Mouse (Mus musculus) regulatory T cell (primary cell): ENCODE measurements around the gene Atp5j2.

ENCODE experiments used
- in situ Hi-C: fragments of 300-600 bp; cut with MboI, MseI; formaldehyde crosslinking; loops from one replicate; pipeline ENCODE4 v1.15.1; 2025; ENCODE audit warnings: high pct_unique_total_duplicates

Atp5j2 gene

DNA sequence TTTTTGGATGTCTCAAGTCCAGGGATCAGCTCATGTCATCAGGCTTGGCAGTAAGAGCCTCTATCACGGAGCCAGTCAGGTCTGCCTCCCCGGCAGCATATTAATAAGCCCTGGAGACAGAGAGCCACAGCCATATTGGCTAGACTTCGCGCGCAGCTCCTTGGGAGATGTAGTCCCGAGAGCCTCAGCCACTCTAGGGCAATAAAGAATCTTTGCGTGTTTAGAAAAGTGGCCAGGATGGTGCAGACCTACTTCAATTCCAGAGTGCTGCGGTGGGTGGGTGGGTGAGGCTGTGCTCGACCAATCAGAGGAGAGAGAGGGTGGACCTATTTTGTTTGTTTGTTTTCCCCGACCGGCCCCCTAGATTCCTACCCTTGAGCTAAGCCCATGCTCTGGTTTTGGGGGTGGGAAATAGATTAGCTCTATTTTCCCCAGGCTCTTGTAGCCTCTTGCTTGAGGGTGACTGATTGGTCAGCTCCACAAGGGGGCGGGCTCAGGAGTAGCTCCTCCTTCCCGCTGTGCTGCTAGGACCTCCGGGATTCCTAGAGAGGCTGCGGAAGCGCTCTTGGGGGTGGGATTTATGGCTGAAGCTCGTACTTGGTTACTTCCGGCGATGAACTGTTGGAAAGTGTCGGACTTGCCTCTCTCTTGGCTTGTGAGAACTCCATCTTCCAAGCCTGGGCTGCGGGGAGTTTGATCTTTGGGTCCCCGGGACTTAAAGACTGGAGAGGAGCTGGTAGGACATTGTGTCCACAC, 12.3 kb upstream of the Atp5j2 start, which contains the start of gene Zkscan5:
Zkscan5 (plus strand) TSS at position 627 of the 756 bp plus-strand sequence.
- in situ Hi-C loops, result loop anchor here (25.0 kb wide), 1 partner anchor 1583 kb away; the partner anchor contains the start of gene Usp12

DNA sequence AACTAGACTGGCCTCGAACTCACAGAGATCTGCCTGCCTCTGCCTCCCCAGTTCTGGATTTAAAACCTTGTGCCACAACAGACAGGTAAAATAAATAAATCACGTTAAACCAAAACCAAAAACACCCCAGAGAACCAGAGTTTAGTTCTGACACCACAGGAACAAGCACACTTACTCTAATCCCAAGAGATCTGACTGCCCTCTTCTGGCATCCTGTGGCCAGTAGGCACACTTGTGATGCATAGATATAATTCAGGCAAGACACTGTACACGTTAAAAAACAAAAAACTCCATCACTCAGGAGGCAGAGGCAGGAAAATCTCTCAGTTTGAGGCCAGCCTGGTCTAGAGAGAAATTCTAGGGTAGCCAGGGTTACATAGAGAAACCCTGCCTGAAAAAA, 10.6 kb upstream of the Atp5j2 start:
- in situ Hi-C loops, result loop anchor here (25.0 kb wide), 1 partner anchor 1585 kb away; the partner anchor contains the start of gene Usp12

DNA sequence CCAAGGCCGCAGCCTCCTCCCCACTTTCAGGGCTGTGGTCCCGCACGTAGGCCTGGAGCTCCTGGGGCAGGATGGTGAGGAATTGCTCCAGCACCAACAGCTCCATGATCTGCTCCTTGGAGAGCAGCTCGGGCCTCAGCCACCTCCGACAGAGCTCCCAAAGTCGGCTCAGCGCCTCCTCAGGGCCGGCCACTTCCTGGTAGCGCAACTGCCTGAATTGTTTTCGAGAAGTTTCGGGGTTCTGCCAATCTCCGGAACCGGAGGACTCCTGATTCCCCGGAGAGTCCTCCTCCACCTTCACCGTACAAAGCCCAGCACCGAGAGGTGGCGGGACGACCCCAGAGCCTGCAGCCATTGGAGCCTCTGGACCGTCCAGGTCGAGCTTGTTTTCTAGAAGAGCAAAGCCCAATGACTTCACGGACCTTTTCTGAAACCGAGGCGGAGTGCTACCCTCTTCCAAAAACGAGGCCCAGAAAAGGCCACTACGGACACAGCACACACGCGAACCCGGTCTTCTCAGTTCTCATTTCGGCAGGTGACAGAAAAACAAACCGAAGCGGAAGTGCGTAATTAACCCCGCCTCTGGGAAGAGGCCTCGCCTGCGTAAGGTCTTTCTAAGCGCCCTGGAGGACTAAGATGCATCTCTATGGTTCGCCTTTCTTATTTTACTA, 9.6 kb upstream of the Atp5j2 start, which contains the start of gene Zkscan14:
Zkscan14 (minus strand) TSS at position 548 of the 671 bp plus-strand sequence.
- in situ Hi-C loops, result loop anchor here (25.0 kb wide), 1 partner anchor 1586 kb away; the partner anchor contains the start of gene Usp12

DNA sequence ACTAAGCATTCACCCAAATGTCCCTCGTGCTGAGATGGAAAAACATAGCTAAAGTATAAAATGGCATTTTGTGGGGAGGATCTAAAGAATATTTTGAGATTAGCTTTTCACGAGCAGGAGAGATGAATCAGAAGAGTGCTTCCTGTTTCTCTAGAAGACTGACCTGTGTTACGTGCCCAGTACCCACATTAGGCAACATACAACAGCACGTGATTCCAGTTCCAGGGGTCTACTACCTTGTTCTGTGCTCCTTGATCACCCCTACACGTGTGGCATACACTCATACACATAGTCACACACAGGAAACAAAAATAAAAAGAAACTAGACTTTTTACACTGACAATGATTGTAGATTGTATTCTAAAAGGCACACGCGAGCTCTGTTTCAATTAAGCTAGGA, 8.5 kb upstream of the Atp5j2 start:
- in situ Hi-C loops, result loop anchor here (25.0 kb wide), 1 partner anchor 1587 kb away; the partner anchor contains the start of gene Usp12

DNA sequence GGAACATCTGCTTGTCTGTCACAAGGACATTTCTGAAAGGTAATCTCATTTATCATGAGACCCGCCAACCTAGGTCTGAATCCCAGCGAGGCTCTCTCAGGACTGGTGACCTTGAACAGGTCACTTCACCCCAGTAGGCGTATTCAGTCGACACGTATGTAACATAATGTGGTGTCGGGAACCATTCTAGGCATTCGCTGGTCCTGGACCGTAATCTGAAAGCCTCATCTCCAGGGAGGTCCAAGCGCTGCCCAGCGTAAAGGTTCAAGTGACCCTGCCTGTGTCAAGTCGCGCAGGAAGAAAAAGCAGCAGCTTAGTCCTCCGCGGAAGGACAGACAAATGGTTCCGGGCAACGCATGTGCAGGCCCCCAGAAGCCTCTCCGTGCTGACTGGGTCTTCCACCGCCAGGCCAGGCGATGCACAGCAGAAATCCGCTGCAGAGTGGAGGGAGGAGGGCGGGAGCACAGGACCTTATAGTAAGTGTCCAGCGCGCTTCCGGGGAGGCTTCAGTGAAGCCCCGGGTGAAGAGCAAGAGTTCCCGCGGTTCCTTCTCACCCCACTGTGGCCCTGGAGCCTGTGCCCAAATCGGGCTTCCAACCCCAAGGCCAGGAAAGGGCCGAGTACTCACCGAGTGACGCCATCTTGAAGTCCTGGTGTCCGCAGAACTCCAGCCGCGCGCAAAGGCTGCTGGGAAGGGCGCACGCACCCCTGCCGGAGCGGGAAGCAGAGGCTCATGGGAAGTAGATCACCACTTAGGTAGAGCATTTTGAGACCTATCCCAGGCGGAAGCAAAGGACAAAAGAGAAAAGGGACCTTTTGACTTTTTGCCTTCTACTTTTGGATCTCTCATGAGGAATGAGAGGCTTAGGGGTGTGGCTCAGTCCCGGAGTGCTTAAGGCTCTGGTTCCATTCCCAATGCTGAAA, 725 bp downstream of the Atp5j2 start:
- in situ Hi-C loops, result loop anchor here (5.0 kb wide), 1 partner anchor 41 kb away; the partner anchor contains the start of gene Zfp655

DNA sequence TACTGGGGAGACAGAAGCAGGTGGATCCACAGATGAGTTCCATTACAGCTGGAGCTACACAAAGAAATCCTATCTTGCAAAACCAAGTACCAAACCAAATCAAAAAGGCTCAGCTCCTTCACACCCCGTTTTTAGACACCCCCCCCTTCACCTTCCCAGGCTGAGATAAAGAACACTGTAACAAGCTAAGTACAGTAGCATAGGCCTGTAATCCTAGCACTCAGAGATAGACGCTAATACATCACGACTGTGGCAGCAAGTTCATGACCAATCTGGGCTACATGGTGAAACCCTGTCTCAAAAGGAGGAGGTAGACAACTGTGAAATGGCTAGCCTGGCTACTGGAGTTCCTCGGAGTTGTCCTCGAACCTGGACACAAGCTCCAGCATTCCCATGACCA, 1.5 kb downstream of the Atp5j2 start:
- in situ Hi-C loops, result loop anchor here (5.0 kb wide), 1 partner anchor 42 kb away; the partner anchor contains the start of gene Zfp655

DNA sequence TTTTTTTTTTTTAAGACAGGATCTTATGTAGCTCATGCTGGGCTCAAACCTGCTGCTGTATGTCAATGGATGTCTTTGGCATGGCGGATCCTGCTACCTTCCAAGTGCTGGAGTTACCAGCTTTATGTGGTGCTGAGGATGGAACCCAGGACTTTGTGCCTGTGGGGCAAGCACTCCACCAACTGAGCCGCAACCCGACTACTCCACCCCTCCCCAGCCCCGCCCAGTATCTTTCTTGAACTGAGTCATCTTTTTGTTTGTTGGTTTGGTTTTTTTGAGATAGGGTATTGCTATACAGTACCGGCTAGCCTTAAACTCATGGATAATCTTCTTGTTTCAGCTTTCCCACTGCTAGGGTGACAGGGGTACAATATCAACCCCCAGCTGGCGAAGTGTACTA, 2.4 kb downstream of the Atp5j2 start:
- in situ Hi-C loops, result no loop called here

DNA sequence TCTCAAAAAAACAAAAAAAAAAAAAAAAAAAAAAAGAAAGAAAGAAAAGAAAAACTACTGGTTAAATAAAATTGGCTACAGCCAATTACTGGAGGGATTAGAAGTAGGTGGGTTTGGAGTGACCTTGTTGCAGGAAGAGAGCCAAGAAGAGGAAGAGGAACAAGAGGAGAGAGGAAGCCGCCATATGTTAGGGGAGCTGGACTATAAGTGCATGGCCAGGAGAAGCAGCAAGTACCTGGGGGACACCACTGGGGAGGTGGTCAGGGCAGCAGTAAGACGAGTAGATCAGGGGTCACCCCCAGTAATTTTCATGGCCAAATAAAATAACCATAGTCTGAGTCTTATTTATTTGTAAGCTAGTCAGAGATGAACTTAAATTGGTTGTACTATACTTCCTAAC, 6.6 kb downstream of the Atp5j2 start:
- in situ Hi-C loops, result no loop called here

DNA sequence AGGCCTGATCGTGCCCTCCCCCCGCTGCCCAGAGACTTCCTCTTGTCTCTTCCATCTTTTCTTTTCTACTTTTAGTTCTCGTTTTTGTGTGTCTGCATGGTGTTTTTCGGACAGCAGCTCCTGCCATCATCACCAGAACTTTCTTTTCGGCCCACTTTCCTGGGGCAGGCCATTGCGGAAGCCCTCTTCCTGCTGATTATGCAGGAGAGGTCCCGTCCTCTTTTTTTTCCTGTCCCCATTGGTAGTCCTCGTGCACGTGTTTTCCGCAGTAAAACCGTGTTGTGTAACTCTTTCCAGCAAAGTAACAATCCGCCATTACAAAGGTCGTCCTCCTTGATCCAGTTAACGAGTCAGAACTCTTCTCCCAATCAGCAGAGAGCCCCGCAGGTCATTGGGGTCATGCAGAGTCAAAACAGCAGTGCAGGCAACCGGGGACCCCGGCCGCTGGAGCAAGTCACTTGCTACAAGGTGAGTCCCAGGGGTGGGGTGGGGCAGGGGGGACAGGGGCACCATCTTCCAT, 13.3 kb downstream of the Atp5j2 start:
- in situ Hi-C loops, result no loop called here

DNA sequence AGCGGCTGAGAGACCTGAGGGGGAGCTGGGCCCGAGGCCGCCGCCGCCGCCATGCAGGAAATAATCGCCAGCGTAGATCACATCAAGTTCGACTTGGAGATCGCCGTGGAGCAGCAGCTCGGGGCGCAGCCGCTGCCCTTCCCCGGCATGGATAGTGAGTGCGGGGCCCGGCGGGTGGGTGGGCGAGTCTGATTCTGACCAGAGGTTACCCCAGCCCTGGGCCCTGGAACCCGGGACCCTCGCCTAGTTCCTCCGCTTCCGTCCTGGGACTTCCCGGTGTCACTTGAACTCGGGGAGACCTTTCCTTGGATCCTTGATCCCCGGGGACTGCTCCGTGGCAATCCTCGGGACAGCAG, 24.6 kb downstream of the Atp5j2 start:
- in situ Hi-C loops, result no loop called here

DNA sequence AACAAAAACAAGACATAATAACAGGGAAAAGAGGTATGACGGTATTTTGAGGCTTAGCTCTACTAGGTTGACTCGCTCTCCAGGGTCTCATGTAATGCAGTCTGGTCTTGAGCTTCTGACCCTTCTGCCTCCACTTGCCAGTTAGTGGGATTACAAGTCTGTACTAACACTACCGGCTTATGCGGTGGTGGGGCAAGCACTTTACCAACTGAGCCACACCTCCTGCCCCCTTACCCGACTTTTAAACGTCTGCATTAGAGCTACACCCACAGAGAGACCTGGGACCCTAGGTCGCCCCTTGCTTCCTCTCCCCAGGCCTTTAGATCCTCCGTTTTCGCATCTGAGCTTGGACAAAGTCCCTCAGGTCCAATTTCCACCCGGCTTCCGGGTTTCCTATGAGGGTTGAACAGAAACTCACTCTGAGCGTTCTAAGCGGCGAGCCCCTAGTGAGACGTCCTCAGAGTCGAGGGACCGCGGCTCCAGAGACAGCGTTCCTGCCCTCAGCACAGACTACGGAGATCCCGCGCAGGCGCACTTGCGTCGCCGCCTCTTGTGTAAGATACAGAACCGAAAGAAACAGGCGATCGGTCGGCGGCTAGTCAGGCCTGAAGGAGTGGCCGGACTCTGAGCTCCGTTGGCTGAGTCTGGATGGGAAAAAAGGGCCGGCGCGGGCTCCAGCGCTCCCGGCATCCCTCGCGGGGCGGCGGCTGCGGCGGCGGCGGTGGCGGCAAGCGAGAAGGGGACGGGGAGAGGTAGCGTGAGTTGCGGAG, 25.1 kb downstream of the Atp5j2 start, which contains the start of the genes Ptcd1 and Cpsf4:
Ptcd1 (minus strand) TSS at position 573 of the 770 bp plus-strand sequence.
Cpsf4 (plus strand) TSS at position 678 of the 770 bp plus-strand sequence.
- in situ Hi-C loops, result no loop called here

DNA sequence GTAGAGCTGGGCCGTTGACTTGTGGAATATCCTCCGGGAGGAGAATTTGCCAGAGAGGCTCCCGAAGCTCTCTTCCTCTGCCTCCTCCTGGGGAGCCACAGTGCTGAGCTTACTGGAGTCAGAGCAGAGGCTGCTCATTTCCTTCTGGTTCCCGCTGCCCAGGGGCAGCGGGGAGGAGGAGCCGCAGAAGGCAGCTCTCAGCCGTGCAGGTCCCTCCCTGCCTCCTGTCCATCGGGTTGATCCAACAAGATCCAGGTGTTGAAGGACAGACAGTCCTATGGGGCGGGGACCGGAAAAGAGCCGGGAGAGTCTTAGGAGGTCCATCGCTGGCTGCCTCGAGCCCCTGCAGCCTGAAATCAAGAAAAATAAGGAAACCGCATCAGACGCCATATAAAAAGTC, 26.7 kb downstream of the Atp5j2 start:
- in situ Hi-C loops, result no loop called here

DNA sequence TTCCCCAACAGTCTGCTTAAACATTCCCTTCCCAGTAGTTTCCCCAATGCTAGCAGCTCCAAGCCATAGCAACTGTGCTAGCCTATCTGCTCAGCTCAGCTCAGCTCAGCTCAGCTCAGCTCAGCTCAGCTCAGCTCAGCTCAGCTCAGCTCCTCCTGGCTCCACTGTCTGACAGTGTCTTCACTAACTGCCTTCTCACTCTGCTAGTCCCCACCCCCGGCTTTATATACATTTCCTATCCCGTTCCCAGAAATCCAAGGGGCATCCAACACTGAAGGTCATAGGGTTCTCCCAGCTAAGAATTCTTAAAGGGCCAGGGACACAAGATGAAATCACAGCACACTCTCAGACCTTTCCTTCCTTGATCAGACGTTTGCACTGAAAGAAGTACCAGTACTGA, 27.2 kb downstream of the Atp5j2 start:
- in situ Hi-C loops, result no loop called here

DNA sequence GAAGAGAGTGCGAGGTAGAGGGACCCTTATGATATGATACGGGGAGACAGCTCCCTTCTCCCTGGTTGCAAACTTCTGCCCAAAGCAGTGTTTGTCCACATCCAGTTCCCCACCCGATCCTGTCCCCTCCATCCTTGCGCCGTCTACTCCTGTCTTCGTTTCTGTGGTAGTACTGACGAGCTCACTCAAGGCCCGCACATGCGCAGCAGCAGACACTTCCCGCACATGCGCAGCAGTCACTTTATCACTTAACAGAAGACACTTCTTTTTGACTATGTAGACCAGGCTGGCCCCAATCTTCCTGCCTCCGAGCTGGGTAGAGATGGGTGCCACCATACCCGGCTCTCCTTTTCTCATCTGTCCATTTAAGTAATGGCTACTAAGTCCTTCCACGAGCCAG, 30.5 kb downstream of the Atp5j2 start:
- in situ Hi-C loops, result no loop called here

DNA sequence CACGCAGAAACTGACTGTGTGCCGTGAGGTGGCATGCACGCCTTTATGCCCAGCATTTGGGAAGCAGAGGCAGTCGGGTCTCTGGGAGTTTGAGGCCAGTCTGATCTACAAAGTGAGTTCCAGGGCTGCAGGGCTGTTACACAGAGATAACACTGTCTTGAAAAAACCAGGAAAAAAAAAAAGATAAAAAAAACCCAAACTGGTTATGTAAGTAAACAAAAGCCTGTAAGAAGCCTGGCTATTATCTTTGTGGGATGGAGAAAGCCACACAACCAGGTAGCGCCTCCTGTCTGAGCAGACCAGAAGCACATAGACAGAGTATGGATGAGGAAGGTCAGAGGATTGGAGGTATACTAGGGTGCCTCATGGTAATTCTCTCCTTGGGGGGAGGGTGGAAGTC, 39.2 kb downstream of the Atp5j2 start:
- in situ Hi-C loops, result no loop called here

DNA sequence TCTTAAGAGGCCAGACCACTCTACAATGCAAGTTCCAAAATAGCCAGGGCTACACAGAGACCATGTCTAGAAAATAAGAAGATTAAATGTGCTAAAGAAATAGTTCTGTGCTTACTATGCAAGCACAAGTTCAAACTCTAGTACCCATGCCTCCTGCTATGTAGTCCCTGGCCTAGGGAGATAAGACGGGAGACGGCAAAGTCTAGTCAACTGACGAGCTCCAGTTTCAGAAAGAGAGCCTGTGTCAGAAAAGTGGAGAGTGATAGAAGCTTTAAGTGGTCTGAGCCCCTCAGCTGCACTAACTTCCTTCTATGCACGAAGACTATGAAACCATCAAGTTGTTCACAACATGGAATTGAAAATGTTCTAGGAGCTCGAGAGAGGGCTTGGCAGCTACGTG, 42.6 kb downstream of the Atp5j2 start:
- in situ Hi-C loops, result no loop called here

DNA sequence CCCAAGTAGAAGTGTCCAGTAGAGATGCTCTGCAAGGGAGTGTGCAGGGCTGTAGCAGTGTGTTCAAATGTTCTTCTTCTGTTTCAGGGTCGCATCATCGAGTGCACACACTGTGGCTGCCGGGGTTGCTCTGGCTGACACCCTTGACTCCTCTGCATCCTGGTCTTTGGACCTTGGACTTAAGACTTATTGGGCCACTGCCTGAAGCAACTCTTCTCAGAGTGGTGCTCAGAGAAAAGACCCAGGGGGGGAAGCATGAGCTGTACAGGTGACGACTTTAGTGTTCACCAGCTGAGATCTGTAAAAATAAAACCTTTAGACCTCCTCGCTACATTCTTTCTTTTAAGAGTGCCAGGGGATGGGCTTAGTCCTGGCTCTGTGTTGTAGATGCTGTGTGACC, 44.1 kb downstream of the Atp5j2 start:
- in situ Hi-C loops, result no loop called here

DNA sequence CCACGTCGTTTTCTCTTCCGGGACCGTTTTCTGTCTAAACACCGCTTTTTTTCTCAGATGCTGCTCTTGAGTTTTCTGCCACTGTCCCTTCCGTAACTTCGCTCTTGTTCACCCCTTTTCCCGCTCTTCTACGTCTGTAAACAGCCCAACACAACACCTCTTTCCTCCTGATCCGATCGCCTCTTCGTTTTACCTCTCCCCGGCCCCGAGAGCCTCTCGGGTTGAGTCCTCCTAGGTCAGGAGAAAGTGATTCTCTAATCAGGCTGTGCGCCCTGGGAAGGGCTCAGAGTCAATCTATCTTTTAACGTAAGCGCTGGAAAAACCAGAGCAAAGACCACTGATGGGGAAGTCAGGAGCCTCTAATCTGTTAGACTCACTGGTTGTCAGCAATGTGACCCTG, 51.3 kb downstream of the Atp5j2 start:
- in situ Hi-C loops, result no loop called here

DNA sequence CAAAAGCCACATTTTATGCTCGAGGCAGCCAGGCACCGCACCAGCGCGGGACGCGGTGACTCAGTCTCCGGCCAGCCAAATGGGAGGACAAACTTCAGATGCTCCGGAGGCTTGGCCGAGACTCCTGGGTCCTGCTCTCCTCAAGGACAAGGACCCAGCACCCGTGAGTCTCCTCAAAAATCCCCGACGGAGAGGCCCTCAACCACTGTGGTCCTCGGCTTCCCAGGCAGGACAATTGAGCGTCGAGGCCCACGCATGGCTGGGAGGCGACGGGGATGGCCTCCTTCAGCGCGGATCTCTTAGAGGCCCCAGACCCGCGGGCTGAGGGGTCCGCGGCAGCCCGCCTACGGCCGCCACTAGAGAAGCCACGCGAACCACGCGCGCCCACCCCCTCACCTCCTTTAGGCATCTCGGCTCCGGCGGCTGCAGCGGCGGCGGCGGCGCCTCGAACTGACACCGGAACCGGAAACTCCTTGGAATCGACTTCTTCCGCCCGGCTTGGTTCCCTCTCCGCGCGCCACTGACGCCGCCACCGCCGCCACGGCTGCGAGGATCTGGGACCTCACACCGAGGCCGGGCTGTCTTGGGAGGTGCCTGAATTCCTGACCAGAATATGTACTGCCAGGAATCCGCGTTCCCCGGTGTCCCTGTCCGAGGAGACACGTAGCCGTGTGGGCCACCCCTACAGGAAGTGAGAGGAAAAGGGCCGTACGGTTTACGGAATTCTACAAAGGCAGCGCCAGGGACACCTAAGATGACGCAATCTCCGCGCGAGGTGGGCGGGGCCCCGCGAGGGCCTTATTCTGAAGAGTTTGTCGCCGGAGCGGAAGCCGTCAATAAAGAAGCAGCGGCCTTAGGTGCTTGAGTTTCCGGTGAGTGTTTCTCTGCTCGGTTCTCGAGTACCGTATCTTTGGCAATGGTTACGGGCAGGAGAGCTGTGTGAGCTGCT, 52.0 kb downstream of the Atp5j2 start, which contains the start of the genes Pdap1 and Bud31:
Pdap1 (minus strand) TSS at position 668 of the 949 bp plus-strand sequence.
Bud31 (plus strand) TSS at position 792 of the 949 bp plus-strand sequence.
- in situ Hi-C loops, result no loop called here
